Mouse (Mus musculus): ENCODE data around the gene Taok3.

GRCm38 (mm10) chr5:117137011-117137410, 17.1 kb downstream of the Taok3 start:
- TF ChIP-seq CTCF (IDR thresholded peaks at IDR 0.05; ENCODE audit: control insufficient read depth, insufficient read depth, insufficient read length), result no peak
- TF ChIP-seq MYOD1 (IDR thresholded peaks at IDR 0.05; ENCODE audit: control insufficient read depth, insufficient read length, low read depth), result no peak
- no peak for TF ChIP-seq USF1 (IDR thresholded peaks at IDR 0.05; ENCODE audit: low read depth)
- no peak for TF ChIP-seq FOSL1 (IDR thresholded peaks at IDR 0.05; ENCODE audit: insufficient read depth, low read length, poor library complexity, severe bottlenecking)
